Mouse (Mus musculus) liver, embryonic 11.5 days (tissue): ENCODE data around the gene Rad21l. TPM values are rescaled to one million over a fixed set of nuclear protein-coding genes. Genes with fewer than 3 reads are reported as not detected.
"Not testable (repeated sequence)": the region's sequence is repeated elsewhere in the genome, so short reads cannot be mapped to it uniquely, and the experiment has no call there.

Source experiments
- ATAC-seq: fragments of 200-750 bp; cut with Nextera tagmentation; replicated peaks from 2 replicates; pipeline ENCODE4 v1.8.0; 2017; ENCODE audit warnings: moderate number of reproducible peaks, mild to moderate bottlenecking, moderate TSS enrichment, moderate library complexity; ENCODE audit not compliant: low FRiP score
- DNase-seq: peaks from one replicate; pipeline ENCODE4 v3.0.0-alpha.2; 2017; ENCODE audit warnings: low spot score
- H3K27ac ChIP-seq: fragments of 300-500 bp; sonication (generic); 2 replicates; pipeline ENCODE4 v1.5.1; 2014; ENCODE audit warnings: mild to moderate bottlenecking, low read depth, low read length, control low read depth
- H3K27me3 ChIP-seq: fragments of 300-500 bp; sonication (generic); replicated peaks from 2 replicates; pipeline ENCODE4 v1.6.1; 2014; ENCODE audit warnings: low read length, mixed read lengths; ENCODE audit not compliant: control insufficient read depth, insufficient read depth
- H3K36me3 ChIP-seq: fragments of 300-500 bp; sonication (generic); 2 replicates; pipeline ENCODE4 v1.6.1; 2014; ENCODE audit warnings: mild to moderate bottlenecking, low read length, moderate library complexity, mixed read lengths; ENCODE audit not compliant: control insufficient read depth, insufficient read depth
- H3K4me1 ChIP-seq: fragments of 300-500 bp; sonication (generic); replicated peaks from 2 replicates; pipeline ENCODE4 v1.6.1; 2014; ENCODE audit warnings: low read length, mixed read lengths; ENCODE audit not compliant: control insufficient read depth, insufficient read depth
- H3K4me2 ChIP-seq: fragments of 300-500 bp; sonication (generic); 2 replicates; pipeline ENCODE4 v1.6.1; 2014; ENCODE audit warnings: mild to moderate bottlenecking, control low read depth, moderate library complexity
- H3K4me3 ChIP-seq: fragments of 300-500 bp; sonication (generic); 2 replicates; pipeline ENCODE4 v1.5.1; 2014; ENCODE audit warnings: low read depth, low read length, control low read depth
- H3K9ac ChIP-seq: fragments of 300-500 bp; sonication (generic); 2 replicates; pipeline ENCODE4 v1.6.1; 2014; ENCODE audit warnings: low read depth, low read length, control low read depth
- H3K9me3 ChIP-seq: fragments of 300-500 bp; sonication (generic); 2 replicates; pipeline ENCODE4 v1.6.1; 2016; ENCODE audit warnings: low read length, inconsistent platforms, mixed read lengths; ENCODE audit not compliant: control insufficient read depth
- WGBS: fragments of 180-500 bp; shearing (Covaris S2); extraction: QIAGEN DNeasy Blood & Tissue Kit; methylation state at CpG from one replicate; pipeline ENCODE4 v1.1.7; 2014; 5-methylcytosine and 5-hydroxymethylcytosine counted together
- polyA plus RNA-seq: library from polyadenylated mRNA; unstranded; fragments of >200 nt; fragmentation: Nextera tagmentation; extraction: Ambion mirVana; gene quantifications from 2 replicates; pipeline ENCODE4 v1.2.1, GENCODE M21; 2014

The Rad21l gene
- polyA plus RNA-seq, 1 experiment from 2014 or later, result not detected

- peak within 1 kb of the TSS; percentile 40 for H3K9ac ChIP-seq
- DNase-seq, result peak; percentile 45
- H3K27me3 ChIP-seq, result peaks cover 41% of the 10 kb centered on the region
Observed at GRCm38 (mm10) chr2:151632159-151632814, 36.0 kb downstream of the Rad21l start, which contains the start of gene Snph. Gene Snph (minus strand): TSS chr2:151632593.

GRCm38 (mm10) chr2:151631406-151632158 is 36.8 kb downstream of the Rad21l start:
- no peak overlapping the region for H3K27ac ChIP-seq
- 4% methylated on average over 22 of the region's 22 CpGs for WGBS
- peak overlapping the region; percentile 52 for H3K4me3 ChIP-seq
- no peaks in the 10 kb centered on the region for H3K9me3 ChIP-seq
- DNase-seq (no peak), ATAC-seq (no peak)
- no peaks in the 10 kb centered on the region for H3K4me1 ChIP-seq
- H3K4me2 ChIP-seq, result peak overlapping the region; percentile 87
- H3K36me3 ChIP-seq, result no peaks in the 10 kb centered on the region
- H3K27me3 ChIP-seq, result peaks cover 41% of the 10 kb centered on the region
- peak overlapping the region; percentile 40 for H3K9ac ChIP-seq

More at GRCm38 (mm10) chr2:151632159-151632814, 36.0 kb downstream of the Rad21l start, which contains the start of gene Snph:
- peak within 1 kb of the TSS; percentile 52 for H3K4me3 ChIP-seq
- WGBS, result 3% methylated on average over 45 of the region's 47 CpGs
- H3K36me3 ChIP-seq, result no peaks in the 10 kb centered on the region
- peak within 1 kb of the TSS; percentile 87 for H3K4me2 ChIP-seq
- no peaks in the 10 kb centered on the region for H3K4me1 ChIP-seq
- peak; percentile 31 for ATAC-seq
- no peaks in the 10 kb centered on the region for H3K9me3 ChIP-seq
- no peak within 1 kb of the TSS for H3K27ac ChIP-seq

GRCm38 (mm10) chr2:151629310-151629709 is 39.0 kb downstream of the Rad21l start:
- WGBS, result 56% methylated on average over 7 of the region's 7 CpGs
- Histone ChIP-seq H3K36me3 (no peaks in the 10 kb centered on the region), H3K4me1 (no peaks in the 10 kb centered on the region), H3K27ac (no peak overlapping the region), H3K27me3 (peaks cover 41% of the 10 kb centered on the region), H3K9ac (no peak overlapping the region), H3K4me3 (no peak overlapping the region), H3K4me2 (no peak overlapping the region), H3K9me3 (no peaks in the 10 kb centered on the region)
- ATAC-seq (no peak), DNase-seq (no peak)

GRCm38 (mm10) chr2:151628011-151628410 is 40.3 kb downstream of the Rad21l start:
- H3K4me3 ChIP-seq, result no peak overlapping the region
- no peak for DNase-seq
- H3K9ac ChIP-seq, result no peak overlapping the region
- no peak overlapping the region for H3K4me2 ChIP-seq
- H3K36me3 ChIP-seq, result no peaks in the 10 kb centered on the region
- H3K4me1 ChIP-seq, result no peaks in the 10 kb centered on the region
- no peaks in the 10 kb centered on the region for H3K9me3 ChIP-seq
- ATAC-seq, result no peak
- WGBS, result 80% methylated on average over 3 of the region's 3 CpGs
- no peak overlapping the region for H3K27ac ChIP-seq
- peaks cover 30% of the 10 kb centered on the region for H3K27me3 ChIP-seq

- DNase-seq, result no peak
- 85% methylated on average over 7 of the region's 7 CpGs for WGBS
- H3K9me3 ChIP-seq, result no peaks in the 10 kb centered on the region
- no peaks in the 10 kb centered on the region for H3K4me1 ChIP-seq
- no peak overlapping the region for H3K9ac ChIP-seq
- H3K4me3 ChIP-seq, result no peak overlapping the region
- no peaks in the 10 kb centered on the region for H3K36me3 ChIP-seq
- no peak overlapping the region for H3K27ac ChIP-seq
- no peak for ATAC-seq
- no peak overlapping the region for H3K4me2 ChIP-seq
- peaks cover 13% of the 10 kb centered on the region for H3K27me3 ChIP-seq
Observed at GRCm38 (mm10) chr2:151626296-151626695, 42.0 kb downstream of the Rad21l start.

- Histone ChIP-seq H3K9me3 (no peaks in the 10 kb centered on the region), H3K4me3 (no peak overlapping the region), H3K9ac (no peak overlapping the region), H3K4me1 (no peaks in the 10 kb centered on the region), H3K27ac (no peak overlapping the region), H3K27me3 (no peaks in the 10 kb centered on the region), H3K4me2 (no peak overlapping the region), H3K36me3 (no peaks in the 10 kb centered on the region)
- ATAC-seq, result no peak
- WGBS, result 72% methylated on average over 3 of the region's 3 CpGs
- DNase-seq, result no peak
Observed at GRCm38 (mm10) chr2:151623776-151624175, 44.6 kb downstream of the Rad21l start.

GRCm38 (mm10) chr2:151616551-151617329 is 51.6 kb downstream of the Rad21l start:
- no peak overlapping the region for H3K9ac ChIP-seq
- H3K27me3 ChIP-seq, result no peaks in the 10 kb centered on the region
- no peaks in the 10 kb centered on the region for H3K9me3 ChIP-seq
- no peaks in the 10 kb centered on the region for H3K4me1 ChIP-seq
- H3K4me3 ChIP-seq, result no peak overlapping the region
- H3K27ac ChIP-seq, result no peak overlapping the region
- DNase-seq, result no peak
- no peaks in the 10 kb centered on the region for H3K36me3 ChIP-seq
- H3K4me2 ChIP-seq, result no peak overlapping the region
- no peak for ATAC-seq
- 73% methylated on average over 6 of the region's 6 CpGs for WGBS

GRCm38 (mm10) chr2:151615779-151616178 is 52.6 kb downstream of the Rad21l start:
- H3K36me3 ChIP-seq, H3K27ac ChIP-seq, DNase-seq, H3K27me3 ChIP-seq, H3K9me3 ChIP-seq, H3K4me2 ChIP-seq, ATAC-seq, H3K4me1 ChIP-seq, H3K9ac ChIP-seq, H3K4me3 ChIP-seq: not testable (repeated sequence)
- WGBS, result 71% methylated on average over 6 of the region's 8 CpGs
